Mouse (Mus musculus) adrenal gland, adult 2 months (tissue): ENCODE measurements around the gene Kif22. TPM values are rescaled to one million over a fixed set of nuclear protein-coding genes. Genes with fewer than 3 reads are reported as not detected.

ENCODE experiments used
- DNase-seq: peaks from one replicate; pipeline ENCODE4 v3.0.0; 2021
- polyA plus RNA-seq: library from polyadenylated mRNA; depleted of rRNA; stranded (reverse); fragments of >200 nt; gene quantifications from 2 replicates; pipeline ENCODE4 v1.2.3, GENCODE M21; 2012
- total RNA-seq, 2 experiments: library from RNA; stranded (reverse); gene quantifications; 2 replicates each; pipeline ENCODE4 v1.2.3; 2021

Kif22 gene
- total and polyA plus RNA-seq, 3 experiments: 0.89 to 2.5 (median 2.1) TPM

- no peak for DNase-seq
Measured at GRCm38 (mm10) chr7:127017950-127018345, 24.3 kb downstream of the Kif22 start.

GRCm38 (mm10) chr7:127016971-127017949 lies 25.0 kb downstream of the Kif22 start, which contains the start of gene Pagr1a:
Pagr1a (minus strand) TSS chr7:127017352.
- DNase-seq: peak; percentile 96

GRCm38 (mm10) chr7:127016486-127016938 lies 25.8 kb downstream of the Kif22 start:
- DNase-seq: peak; percentile 88

DNA sequence TGATC lies 26.0 kb downstream of the Kif22 start, which contains the start of gene Pagr1b:
Pagr1b (minus strand) TSS at position 4 of the 5 bp plus-strand sequence.
- DNase-seq: no peak

DNA sequence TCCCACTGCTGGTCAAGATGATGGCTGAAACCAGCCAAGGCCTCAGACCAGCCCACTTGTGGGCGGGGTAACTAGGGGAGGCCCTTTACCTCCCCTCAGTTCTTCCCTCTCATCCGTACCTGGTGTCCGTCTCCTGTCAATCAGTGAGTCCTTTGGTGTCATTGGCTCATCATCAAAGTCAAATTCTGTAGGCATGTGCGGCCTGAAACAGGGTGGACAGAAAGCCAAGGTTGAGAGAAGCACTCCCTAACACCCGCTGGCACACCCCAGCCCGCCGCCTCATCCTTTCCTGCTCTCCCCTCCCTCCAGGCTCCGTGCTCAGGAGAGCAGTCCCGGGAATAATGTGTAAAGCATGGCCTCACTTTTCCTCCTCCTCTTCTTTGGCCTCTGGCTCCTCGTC lies 26.2 kb downstream of the Kif22 start:
- peak; percentile 74 for DNase-seq

GRCm38 (mm10) chr7:127014993-127015392 lies 27.3 kb downstream of the Kif22 start:
- DNase-seq: no peak

- DNase-seq: peak; percentile 88
Measured at GRCm38 (mm10) chr7:127014320-127014719, 28.0 kb downstream of the Kif22 start, which contains the start of gene Mvp. Mvp (minus strand) TSS chr7:127014621.

- no peak for DNase-seq
Measured at GRCm38 (mm10) chr7:127013385-127013784, 28.9 kb downstream of the Kif22 start.

DNA sequence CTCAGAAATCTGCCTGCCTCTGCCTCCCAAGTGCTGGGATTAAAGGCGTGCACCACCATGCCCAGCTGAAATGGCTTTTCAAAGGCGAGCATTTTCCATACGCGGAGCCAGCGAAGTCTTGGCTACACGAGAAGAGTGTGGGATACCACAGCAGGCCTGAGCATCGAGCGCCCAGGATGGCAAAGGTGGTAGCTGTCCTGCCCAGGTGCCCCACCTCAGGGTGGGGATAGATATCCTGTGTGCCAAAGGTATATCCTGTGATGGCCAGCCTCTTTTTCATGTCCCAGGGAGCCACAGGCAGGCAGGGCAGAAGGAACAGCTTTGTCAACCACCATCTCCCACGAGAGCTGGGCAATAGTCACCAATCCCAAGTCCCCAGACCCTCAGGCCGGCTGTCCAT lies 29.4 kb downstream of the Kif22 start:
- no peak for DNase-seq

- peak; percentile 68 for DNase-seq
Measured at GRCm38 (mm10) chr7:127012374-127012773, 29.9 kb downstream of the Kif22 start.

DNA sequence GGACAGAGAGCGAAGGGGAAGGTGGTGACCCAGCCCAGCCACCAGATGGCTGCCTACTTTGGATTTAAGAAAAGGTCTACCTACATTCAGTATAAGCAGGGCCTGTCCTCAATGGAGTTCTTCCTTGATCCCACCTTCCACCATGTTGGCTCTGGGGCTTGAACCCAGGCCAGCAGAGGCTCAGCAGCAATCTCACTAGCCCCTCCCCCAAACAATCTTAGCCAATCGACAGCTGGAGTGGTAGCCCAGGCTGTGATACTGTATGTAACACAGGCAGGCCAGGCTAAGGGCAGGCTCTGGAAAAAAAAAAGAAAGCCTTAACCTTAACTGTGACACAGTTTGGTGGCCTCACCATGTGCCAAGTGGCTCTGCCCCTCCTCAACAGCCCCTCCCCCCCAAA lies 30.6 kb downstream of the Kif22 start:
- DNase-seq: no peak

DNA sequence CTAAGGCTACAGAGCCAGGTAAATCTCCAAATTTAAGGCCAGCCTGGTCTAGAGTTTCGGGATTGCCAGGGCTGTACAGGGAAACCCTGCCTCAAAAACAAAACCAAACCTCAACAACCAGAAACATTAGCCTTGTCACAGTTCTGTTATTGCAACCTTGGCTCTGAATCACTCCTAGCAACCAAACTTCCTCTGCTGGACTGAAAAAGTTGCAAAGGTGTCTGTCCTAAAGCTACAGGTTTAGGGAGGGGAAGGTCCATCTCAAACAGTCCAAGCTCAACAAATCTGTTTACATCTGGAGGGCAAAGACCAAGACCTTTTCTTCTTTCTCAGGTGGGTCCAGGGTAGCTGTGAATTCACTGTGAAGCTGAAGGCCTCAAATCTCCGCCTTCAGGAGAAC lies 31.2 kb downstream of the Kif22 start:
- DNase-seq: no peak

DNA sequence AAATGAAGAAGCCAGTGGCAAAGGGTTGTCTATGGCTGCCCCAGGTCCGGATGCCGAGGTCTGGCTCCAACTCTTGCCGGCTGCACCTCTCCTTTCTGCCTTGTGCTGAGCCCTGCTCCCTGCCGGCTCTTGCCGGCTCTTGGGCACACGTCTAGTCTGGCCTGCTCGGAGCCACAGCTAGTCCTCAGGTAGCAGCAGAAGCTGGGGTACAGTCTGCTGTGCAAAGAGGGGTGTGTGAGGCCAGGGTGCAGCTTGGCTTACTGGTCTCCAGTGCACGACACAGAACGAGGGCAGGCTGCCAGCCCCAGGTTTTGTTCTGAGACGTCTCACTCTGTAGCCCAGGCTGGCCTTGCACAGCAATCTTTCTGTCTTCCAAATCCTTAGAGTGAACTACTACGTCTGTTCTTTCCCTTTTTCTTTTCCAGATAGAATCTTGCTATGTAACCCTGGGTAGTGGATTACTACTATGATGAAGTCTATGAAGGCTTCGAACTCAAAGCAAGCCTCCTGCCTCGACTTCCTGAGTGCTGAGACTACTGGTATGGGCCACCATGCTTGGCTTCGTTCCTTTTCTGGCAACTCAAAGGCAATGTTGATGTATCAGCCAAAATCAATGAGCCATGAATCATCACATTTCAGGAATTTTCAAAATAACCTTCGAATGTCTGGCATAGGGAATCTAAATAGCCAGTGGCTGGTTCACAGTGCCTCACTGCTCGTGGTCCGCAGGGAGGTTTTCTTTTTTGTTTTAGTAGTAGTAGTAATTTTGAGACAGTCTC lies 32.8 kb downstream of the Kif22 start:
- DNase-seq: no peak

DNA sequence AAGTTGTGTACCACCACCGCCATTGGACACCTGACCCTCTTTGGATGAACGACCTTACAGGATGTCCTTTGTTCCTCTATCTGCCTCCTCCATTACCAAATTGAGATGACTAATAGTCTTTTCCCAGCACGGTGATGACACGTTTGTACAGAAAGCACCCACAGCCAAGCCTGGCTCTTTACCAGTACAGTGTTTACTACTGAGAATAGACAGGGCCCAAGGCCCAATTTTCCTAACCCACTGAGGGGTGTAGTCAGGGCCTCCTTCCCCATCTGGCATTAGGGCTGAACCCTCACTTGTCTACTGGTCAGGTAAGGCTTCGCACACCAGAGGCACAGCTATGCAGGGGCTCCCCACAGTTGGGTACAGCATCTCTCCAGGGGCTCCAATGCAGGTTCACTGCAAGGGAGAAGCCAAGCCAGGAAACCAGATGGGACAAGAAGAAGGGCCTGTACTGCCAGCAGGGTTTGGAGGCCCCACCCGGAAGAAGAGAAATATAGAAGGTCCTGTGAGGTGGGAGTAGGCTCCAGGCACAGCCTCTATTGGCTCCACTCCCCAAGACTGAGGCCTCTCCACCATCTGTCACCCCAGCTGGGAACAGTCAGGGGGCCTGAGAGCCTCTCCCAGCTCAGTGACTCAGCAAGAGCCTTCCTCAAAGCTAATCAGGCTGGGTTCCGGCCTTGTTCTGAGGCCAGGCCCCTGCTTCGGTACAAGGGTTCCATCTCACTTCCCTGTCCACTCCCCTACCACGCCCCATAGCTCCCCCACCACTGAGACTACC lies 33.8 kb downstream of the Kif22 start:
- DNase-seq: peak; percentile 77

- DNase-seq: no peak
Measured at GRCm38 (mm10) chr7:127007313-127008024, 34.8 kb downstream of the Kif22 start.

DNA sequence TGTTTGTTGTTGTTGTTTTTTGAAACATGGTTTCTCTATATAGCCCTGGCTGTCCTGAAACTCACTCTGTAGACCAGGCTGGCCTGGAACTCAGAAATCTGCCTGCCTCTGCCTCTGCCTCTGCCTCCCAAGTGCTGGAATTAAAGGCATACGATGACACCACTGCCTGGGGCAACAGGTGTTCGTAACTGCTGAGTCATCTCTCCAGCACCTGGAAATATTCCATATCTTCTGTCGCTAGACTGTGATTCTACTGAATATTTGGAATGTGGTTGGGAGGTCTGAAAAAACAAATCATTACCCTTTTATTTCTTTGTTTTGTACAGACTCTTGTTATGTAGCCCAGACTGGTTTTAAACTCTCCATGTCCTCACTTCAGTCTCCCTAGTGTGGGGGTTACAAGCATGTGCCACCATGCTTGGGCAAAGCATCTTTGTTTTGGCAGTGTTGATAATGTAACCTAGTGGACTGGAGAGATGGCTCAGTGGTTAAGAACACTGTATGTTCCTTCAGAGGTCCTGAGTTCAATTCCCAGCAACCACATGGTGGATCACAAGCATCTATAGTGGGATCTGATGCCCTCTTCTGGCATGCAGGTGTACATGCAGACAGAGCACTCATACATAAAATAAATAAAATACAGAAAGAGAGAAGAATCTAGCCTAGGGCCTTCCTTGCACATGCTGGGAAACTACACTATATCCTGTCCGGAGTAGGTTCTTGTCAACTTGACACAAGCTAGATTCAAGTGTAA lies 38.0 kb downstream of the Kif22 start:
- no peak for DNase-seq

DNA sequence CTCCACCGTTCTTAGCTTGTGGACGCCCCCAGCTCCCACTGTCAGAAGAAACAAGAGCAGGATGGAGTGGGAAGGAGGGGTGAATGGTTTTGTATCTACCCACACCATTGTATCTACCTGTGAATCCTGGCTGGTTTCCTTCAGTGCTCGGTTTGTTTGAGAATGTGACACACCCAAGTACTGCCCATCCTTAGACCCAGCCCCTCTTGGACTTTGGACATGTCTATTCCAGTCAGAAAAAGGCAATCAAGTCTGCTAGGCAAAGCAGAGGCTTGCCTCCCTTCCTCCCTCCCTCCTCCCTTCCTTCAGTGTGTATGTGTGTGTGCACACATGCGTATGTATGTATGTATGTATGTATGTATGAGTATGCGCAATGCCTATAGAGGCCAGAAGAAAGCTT lies 38.7 kb downstream of the Kif22 start:
- no peak for DNase-seq

- DNase-seq: no peak
Measured at GRCm38 (mm10) chr7:126999568-126999967, 42.7 kb downstream of the Kif22 start.

DNA sequence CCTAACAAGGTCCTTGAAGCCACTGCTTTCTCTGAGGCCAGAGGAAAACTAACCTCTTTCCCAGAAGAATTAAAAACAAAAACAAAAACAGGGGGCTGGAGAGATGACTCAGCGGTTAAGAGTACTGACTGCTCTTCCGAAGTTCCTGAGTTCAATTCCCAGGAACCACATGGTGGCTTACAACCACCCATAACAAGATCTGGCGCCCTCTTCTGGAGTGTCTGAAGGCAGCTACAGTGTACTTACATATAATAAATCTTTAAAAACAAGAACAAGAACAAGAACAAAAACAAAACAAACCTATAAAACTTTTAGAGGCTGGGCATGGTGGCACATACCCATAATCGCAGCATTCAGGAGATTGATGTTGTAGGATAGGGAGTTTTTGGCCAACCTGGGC lies 45.8 kb downstream of the Kif22 start:
- DNase-seq: no peak

GRCm38 (mm10) chr7:126988816-126989215 lies 53.5 kb downstream of the Kif22 start:
- DNase-seq: no peak

DNA sequence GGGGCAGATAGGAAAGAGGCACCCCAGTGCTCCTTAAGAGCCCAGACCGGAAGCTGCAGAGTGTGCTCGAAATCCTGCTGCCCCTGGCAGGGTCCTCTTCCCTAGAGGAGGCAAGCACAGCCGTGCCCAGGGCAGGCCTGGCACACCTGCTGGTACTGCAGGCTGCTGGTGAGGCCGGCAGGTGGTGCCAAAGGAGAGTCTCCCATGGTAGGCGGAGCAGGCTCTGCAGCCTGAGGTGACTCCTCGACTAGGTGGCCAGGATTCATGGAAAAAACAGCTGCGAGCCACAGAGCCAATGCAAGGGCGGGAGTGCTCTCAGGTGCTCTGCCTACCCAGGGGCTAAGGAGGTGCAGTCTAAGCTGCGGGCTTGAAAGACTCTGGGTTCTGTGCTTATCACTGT lies 56.0 kb downstream of the Kif22 start:
- peak; percentile 36 for DNase-seq
